Mouse (Mus musculus): ENCODE measurements around the gene Ccdc71l. TPM values are rescaled to one million over a fixed set of nuclear protein-coding genes. Genes with fewer than 3 reads are reported as not detected.
A peak's percentile ranks its signal among the peaks of the same experiment; 100 is the strongest.

Gene Ccdc71l
- 1.8 and 2.1 TPM in 2 replicates for polyA plus RNA-seq (2015; fragmentation: Nextera tagmentation; extraction: Ambion mirVana)

GRCm38 (mm10) chr12:32378528-32379295, at the start of gene Ccdc71l:
Gene Ccdc71l (plus strand): TSS chr12:32378704.
- peaks cover 27% of the 10 kb centered on the region for H3K4me1 ChIP-seq
- peak within 1 kb of the TSS; percentile 94 for H3K9ac ChIP-seq
- WGBS, result 1% methylated on average over 62 of the region's 78 CpGs
- peak within 1 kb of the TSS; percentile 96 for H3K27ac ChIP-seq (replicated peaks)
- peak within 1 kb of the TSS; percentile 86 for H3K4me2 ChIP-seq
- no peaks in the 10 kb centered on the region for H3K27me3 ChIP-seq (replicated peaks)
- peak; percentile 77 for ATAC-seq (ENCODE audit: extremely low read depth, insufficient number of reproducible peaks, low FRiP score, low TSS enrichment)
- H3K36me3 ChIP-seq, result peaks cover 10% of the 10 kb centered on the region
- no peaks in the 10 kb centered on the region for H3K9me3 ChIP-seq
- peak within 1 kb of the TSS; percentile 90 for H3K4me3 ChIP-seq

- Histone ChIP-seq H3K4me1 (no peaks in the 10 kb centered on the region), H3K4me2 (no peak overlapping the region), H3K9me3 (no peaks in the 10 kb centered on the region), H3K27ac (replicated peaks) (no peak overlapping the region), H3K4me3 (no peak overlapping the region), H3K9ac (no peak overlapping the region), H3K36me3 (no peaks in the 10 kb centered on the region), H3K27me3 (replicated peaks) (no peaks in the 10 kb centered on the region)
- WGBS, result 61% methylated on average over 1 of the region's 1 CpGs
- ATAC-seq (ENCODE audit: extremely low read depth, insufficient number of reproducible peaks, low FRiP score, low TSS enrichment), result no peak
These were observed 39.4 kb upstream of the Ccdc71l start for GRCm38 (mm10) chr12:32339078-32339477.

- H3K4me3 ChIP-seq, result no peak overlapping the region
- H3K27me3 ChIP-seq (replicated peaks), result no peaks in the 10 kb centered on the region
- H3K36me3 ChIP-seq, result no peaks in the 10 kb centered on the region
- H3K4me2 ChIP-seq, result no peak overlapping the region
- no peak overlapping the region for H3K9ac ChIP-seq
- H3K27ac ChIP-seq (replicated peaks), result no peak overlapping the region
- 57% methylated on average over 1 of the region's 1 CpGs for WGBS
- no peaks in the 10 kb centered on the region for H3K4me1 ChIP-seq
- H3K9me3 ChIP-seq, result no peaks in the 10 kb centered on the region
- ATAC-seq (ENCODE audit: extremely low read depth, insufficient number of reproducible peaks, low FRiP score, low TSS enrichment), result no peak
These were observed 35.0 kb upstream of the Ccdc71l start for GRCm38 (mm10) chr12:32343487-32343886.

- no peak for ATAC-seq (ENCODE audit: extremely low read depth, insufficient number of reproducible peaks, low FRiP score, low TSS enrichment)
- 72% methylated on average over 4 of the region's 4 CpGs for WGBS
These were observed 32.4 kb upstream of the Ccdc71l start for GRCm38 (mm10) chr12:32346121-32346520.

GRCm38 (mm10) chr12:32348493-32348892, 30.0 kb upstream of the Ccdc71l start:
- no peaks in the 10 kb centered on the region for H3K27me3 ChIP-seq (replicated peaks)
- H3K4me2 ChIP-seq, result no peak overlapping the region
- no peak overlapping the region for H3K27ac ChIP-seq (replicated peaks)
- no peak overlapping the region for H3K4me3 ChIP-seq
- no peak overlapping the region for H3K9ac ChIP-seq
- 67% methylated on average over 3 of the region's 3 CpGs for WGBS
- ATAC-seq (ENCODE audit: extremely low read depth, insufficient number of reproducible peaks, low FRiP score, low TSS enrichment), result no peak
- H3K36me3 ChIP-seq, result no peaks in the 10 kb centered on the region
- no peaks in the 10 kb centered on the region for H3K4me1 ChIP-seq
- H3K9me3 ChIP-seq, result no peaks in the 10 kb centered on the region

More at GRCm38 (mm10) chr12:32346121-32346520, 32.4 kb upstream of the Ccdc71l start:
- H3K27me3 ChIP-seq (replicated peaks), result no peaks in the 10 kb centered on the region
- H3K27ac ChIP-seq (replicated peaks), result no peak overlapping the region
- H3K4me3 ChIP-seq, result no peak overlapping the region
- no peak overlapping the region for H3K4me2 ChIP-seq
- no peaks in the 10 kb centered on the region for H3K4me1 ChIP-seq
- H3K9ac ChIP-seq, result no peak overlapping the region
- H3K36me3 ChIP-seq, result no peaks in the 10 kb centered on the region
- H3K9me3 ChIP-seq, result no peaks in the 10 kb centered on the region

- Histone ChIP-seq H3K27me3 (replicated peaks) (no peaks in the 10 kb centered on the region), H3K9me3 (peaks cover 5% of the 10 kb centered on the region), H3K4me1 (no peaks in the 10 kb centered on the region), H3K4me3 (no peak overlapping the region), H3K4me2 (no peak overlapping the region), H3K9ac (no peak overlapping the region), H3K36me3 (no peaks in the 10 kb centered on the region), H3K27ac (replicated peaks) (no peak overlapping the region)
- WGBS, result 41% methylated on average over 1 of the region's 1 CpGs
- no peak for ATAC-seq (ENCODE audit: extremely low read depth, insufficient number of reproducible peaks, low FRiP score, low TSS enrichment)
These were observed 26.6 kb upstream of the Ccdc71l start for GRCm38 (mm10) chr12:32351874-32352273.

- Histone ChIP-seq H3K9me3 (no peaks in the 10 kb centered on the region), H3K4me2 (peak overlapping the region; percentile 86), H3K36me3 (peaks cover 10% of the 10 kb centered on the region), H3K4me3 (peak overlapping the region; percentile 90), H3K27me3 (replicated peaks) (no peaks in the 10 kb centered on the region), H3K4me1 (peaks cover 27% of the 10 kb centered on the region), H3K27ac (replicated peaks) (peak overlapping the region; percentile 96), H3K9ac (peak overlapping the region; percentile 94)
- WGBS, result under 1% methylated on average over 62 of the region's 67 CpGs
- peak; percentile 82 for ATAC-seq (ENCODE audit: extremely low read depth, insufficient number of reproducible peaks, low FRiP score, low TSS enrichment)
These were observed 807 bp downstream of the Ccdc71l start for GRCm38 (mm10) chr12:32379296-32379725.

- Histone ChIP-seq H3K9ac (peak overlapping the region; percentile 94), H3K27me3 (replicated peaks) (no peaks in the 10 kb centered on the region), H3K4me3 (peak overlapping the region; percentile 90), H3K36me3 (peaks cover 10% of the 10 kb centered on the region), H3K4me2 (peak overlapping the region; percentile 86), H3K27ac (replicated peaks) (peak overlapping the region; percentile 96), H3K4me1 (peaks cover 27% of the 10 kb centered on the region), H3K9me3 (no peaks in the 10 kb centered on the region)
- WGBS, result 2% methylated on average over 28 of the region's 28 CpGs
- no peak for ATAC-seq (ENCODE audit: extremely low read depth, insufficient number of reproducible peaks, low FRiP score, low TSS enrichment)
These were observed 1.2 kb downstream of the Ccdc71l start for GRCm38 (mm10) chr12:32379731-32380130.

- 63% methylated on average over 3 of the region's 3 CpGs for WGBS
- H3K4me1 ChIP-seq, result peaks cover 27% of the 10 kb centered on the region
These were observed 2.0 kb downstream of the Ccdc71l start for GRCm38 (mm10) chr12:32380457-32380856.

GRCm38 (mm10) chr12:32381011-32381410, 2.5 kb downstream of the Ccdc71l start:
- H3K27me3 ChIP-seq (replicated peaks), result no peaks in the 10 kb centered on the region
- 61% methylated on average over 2 of the region's 2 CpGs for WGBS
- peak overlapping the region; percentile 86 for H3K4me2 ChIP-seq
- H3K27ac ChIP-seq (replicated peaks), result no peak overlapping the region
- peaks cover 27% of the 10 kb centered on the region for H3K4me1 ChIP-seq
- peaks cover 10% of the 10 kb centered on the region for H3K36me3 ChIP-seq
- H3K4me3 ChIP-seq, result peak overlapping the region; percentile 90
- H3K9ac ChIP-seq, result no peak overlapping the region
- ATAC-seq (ENCODE audit: extremely low read depth, insufficient number of reproducible peaks, low FRiP score, low TSS enrichment), result no peak
- 0 out of 2 replicates have a peak, but pooled peaks cover 3% of the 10 kb centered on the region for H3K9me3 ChIP-seq

More at GRCm38 (mm10) chr12:32380457-32380856, 2.0 kb downstream of the Ccdc71l start:
- Histone ChIP-seq H3K9ac (peak overlapping the region; percentile 63), H3K27me3 (replicated peaks) (no peaks in the 10 kb centered on the region), H3K4me3 (peak overlapping the region; percentile 90), H3K36me3 (peaks cover 10% of the 10 kb centered on the region), H3K4me2 (peak overlapping the region; percentile 86), H3K9me3 (0 out of 2 replicates have a peak, but pooled peaks cover 2% of the 10 kb centered on the region), H3K27ac (replicated peaks) (no peak overlapping the region)
- no peak for ATAC-seq (ENCODE audit: extremely low read depth, insufficient number of reproducible peaks, low FRiP score, low TSS enrichment)

- H3K9ac ChIP-seq, result no peak overlapping the region
- 75% methylated on average over 1 of the region's 1 CpGs for WGBS
- H3K36me3 ChIP-seq, result no peaks in the 10 kb centered on the region
- no peaks in the 10 kb centered on the region for H3K4me1 ChIP-seq
- H3K4me3 ChIP-seq, result no peak overlapping the region
- H3K4me2 ChIP-seq, result no peak overlapping the region
- ATAC-seq (ENCODE audit: extremely low read depth, insufficient number of reproducible peaks, low FRiP score, low TSS enrichment), result no peak
- H3K27ac ChIP-seq (replicated peaks), result no peak overlapping the region
- no peaks in the 10 kb centered on the region for H3K27me3 ChIP-seq (replicated peaks)
- no peaks in the 10 kb centered on the region for H3K9me3 ChIP-seq
These were observed 41.0 kb downstream of the Ccdc71l start for GRCm38 (mm10) chr12:32419537-32419936.

- Histone ChIP-seq H3K4me3 (no peak overlapping the region), H3K36me3 (no peaks in the 10 kb centered on the region), H3K4me1 (no peaks in the 10 kb centered on the region), H3K9me3 (no peaks in the 10 kb centered on the region), H3K4me2 (no peak overlapping the region), H3K27ac (replicated peaks) (no peak overlapping the region), H3K9ac (no peak overlapping the region), H3K27me3 (replicated peaks) (no peaks in the 10 kb centered on the region)
- ATAC-seq (ENCODE audit: extremely low read depth, insufficient number of reproducible peaks, low FRiP score, low TSS enrichment), result no peak
These were observed 49.3 kb downstream of the Ccdc71l start for GRCm38 (mm10) chr12:32427832-32428231.
